Mouse (Mus musculus): Measurements from ENCODE around the gene Zfp358. TPM values are rescaled to one million over a fixed set of nuclear protein-coding genes. Genes with fewer than 3 reads are reported as not detected.

Zfp358 gene
- polyA plus RNA-seq, 1 experiment = 76.7 TPM

DNA sequence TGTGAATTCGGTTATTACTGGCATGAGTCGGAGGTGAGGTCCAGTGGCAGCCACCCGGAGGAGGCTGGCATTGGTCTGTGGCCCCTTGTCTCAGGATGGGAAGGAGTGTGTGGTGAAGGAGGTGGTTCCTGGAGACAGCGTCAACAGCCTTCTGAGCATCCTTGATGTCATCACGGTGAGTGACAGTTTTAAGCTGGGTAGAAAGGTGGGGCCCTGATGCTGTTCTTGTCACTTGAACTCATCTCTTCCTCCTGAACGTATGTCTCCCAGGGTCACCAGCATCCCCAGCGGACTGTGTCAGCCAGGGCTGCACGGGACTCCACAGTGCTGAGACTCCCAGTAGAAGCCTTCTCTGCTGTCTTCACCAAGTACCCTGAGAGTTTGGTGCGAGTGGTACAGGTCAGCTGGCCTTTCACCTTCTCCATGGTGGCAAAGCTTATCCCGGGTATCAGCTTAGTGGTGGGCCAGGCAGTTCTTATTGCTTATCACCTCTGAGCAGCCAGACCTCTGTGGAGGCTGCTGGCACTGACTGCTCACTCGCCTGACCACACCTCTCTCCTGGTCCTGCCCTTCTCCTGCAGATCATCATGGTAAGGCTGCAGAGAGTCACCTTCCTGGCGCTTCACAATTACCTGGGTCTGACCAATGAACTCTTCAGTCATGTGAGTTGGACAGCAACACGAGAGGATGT lies 29.2 kb downstream of the Zfp358 start:
- Histone ChIP-seq H3K36me3 (ENCODE audit: control insufficient read depth, insufficient read depth, low read length) (no peaks in the 10 kb centered on the region), H3K27ac (ENCODE audit: control insufficient read depth, insufficient read depth, low read length) (no peak overlapping the region), H3K4me1 (replicated peaks; ENCODE audit: control insufficient read depth, insufficient read depth, low read length) (no peaks in the 10 kb centered on the region), H3K4me3 (ENCODE audit: control insufficient read depth, insufficient read depth, low read length) (no peak overlapping the region), H3K27me3 (ENCODE audit: control insufficient read depth, insufficient read depth, low read length) (no peaks in the 10 kb centered on the region)
- no peak for DNase-seq
- TF ChIP-seq CTCF (IDR thresholded peaks at IDR 0.05; ENCODE audit: borderline replicate concordance, control insufficient read depth, extremely low read depth, insufficient read depth, low read length, poor library complexity) (no peak), POLR2A (IDR thresholded peaks at IDR 0.05; ENCODE audit: control insufficient read depth, extremely low read depth, insufficient read depth, low read length, poor library complexity) (no peak)
- WGBS = 95% methylated on average over 13 of the region's 13 CpGs

DNA sequence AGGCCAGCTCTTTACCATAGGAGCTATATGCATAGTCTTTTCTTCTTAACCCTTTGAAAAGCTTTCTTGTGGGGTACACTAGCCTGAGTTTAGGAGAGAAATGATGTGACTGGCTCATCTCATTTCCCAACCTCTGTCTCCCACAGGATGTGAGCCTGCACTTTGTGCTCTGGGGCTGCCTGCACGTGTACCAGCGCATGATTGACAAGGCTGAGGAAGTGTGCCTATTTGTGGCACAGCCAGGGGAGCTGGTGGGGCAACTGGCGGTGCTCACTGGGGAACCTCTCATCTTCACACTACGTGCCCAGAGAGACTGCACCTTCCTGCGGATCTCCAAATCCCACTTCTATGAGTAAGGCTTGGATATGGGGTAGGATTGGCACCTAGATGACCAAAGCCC lies 37.9 kb downstream of the Zfp358 start:
- Histone ChIP-seq H3K27ac (ENCODE audit: control insufficient read depth, insufficient read depth, low read length) (no peak overlapping the region), H3K4me3 (ENCODE audit: control insufficient read depth, insufficient read depth, low read length) (no peak overlapping the region), H3K36me3 (ENCODE audit: control insufficient read depth, insufficient read depth, low read length) (0 out of 2 replicates have a peak, but pooled peaks cover 3% of the 10 kb centered on the region), H3K27me3 (ENCODE audit: control insufficient read depth, insufficient read depth, low read length) (no peaks in the 10 kb centered on the region), H3K4me1 (replicated peaks; ENCODE audit: control insufficient read depth, insufficient read depth, low read length) (no peaks in the 10 kb centered on the region)
- TF ChIP-seq CTCF (IDR thresholded peaks at IDR 0.05; ENCODE audit: borderline replicate concordance, control insufficient read depth, extremely low read depth, insufficient read depth, low read length, poor library complexity) (no peak), POLR2A (IDR thresholded peaks at IDR 0.05; ENCODE audit: control insufficient read depth, extremely low read depth, insufficient read depth, low read length, poor library complexity) (no peak)
- no peak for DNase-seq
- 88% methylated on average over 5 of the region's 5 CpGs for WGBS

DNA sequence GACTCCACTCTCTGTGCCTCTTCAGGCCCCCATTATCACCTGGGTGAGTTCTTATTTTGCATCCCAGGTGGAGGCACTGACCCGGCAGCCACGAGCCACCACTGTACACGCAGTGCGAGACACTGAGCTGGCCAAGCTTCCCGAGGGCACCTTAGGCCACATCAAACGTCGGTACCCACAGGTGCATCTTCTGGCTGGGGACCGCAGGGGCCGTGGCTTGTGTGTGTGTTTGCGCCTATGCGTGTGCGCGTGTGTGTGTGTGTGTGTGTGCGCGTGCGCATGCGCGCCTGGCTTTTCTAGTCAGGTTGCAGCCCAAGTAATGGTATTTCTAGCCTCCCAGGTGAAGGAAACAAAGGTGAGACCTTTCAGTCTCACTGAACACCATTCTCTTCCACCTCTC lies 39.0 kb downstream of the Zfp358 start:
- 0 out of 2 replicates have a peak, but pooled peaks cover 3% of the 10 kb centered on the region for H3K36me3 ChIP-seq (ENCODE audit: control insufficient read depth, insufficient read depth, low read length)
- TF ChIP-seq CTCF (IDR thresholded peaks at IDR 0.05; ENCODE audit: borderline replicate concordance, control insufficient read depth, extremely low read depth, insufficient read depth, low read length, poor library complexity) (no peak), POLR2A (IDR thresholded peaks at IDR 0.05; ENCODE audit: control insufficient read depth, extremely low read depth, insufficient read depth, low read length, poor library complexity) (no peak)
- no peaks in the 10 kb centered on the region for H3K4me1 ChIP-seq (replicated peaks; ENCODE audit: control insufficient read depth, insufficient read depth, low read length)
- no peak for DNase-seq
- H3K27ac ChIP-seq (ENCODE audit: control insufficient read depth, insufficient read depth, low read length) = no peak overlapping the region
- WGBS = 94% methylated on average over 18 of the region's 18 CpGs
- no peaks in the 10 kb centered on the region for H3K27me3 ChIP-seq (ENCODE audit: control insufficient read depth, insufficient read depth, low read length)
- no peak overlapping the region for H3K4me3 ChIP-seq (ENCODE audit: control insufficient read depth, insufficient read depth, low read length)

DNA sequence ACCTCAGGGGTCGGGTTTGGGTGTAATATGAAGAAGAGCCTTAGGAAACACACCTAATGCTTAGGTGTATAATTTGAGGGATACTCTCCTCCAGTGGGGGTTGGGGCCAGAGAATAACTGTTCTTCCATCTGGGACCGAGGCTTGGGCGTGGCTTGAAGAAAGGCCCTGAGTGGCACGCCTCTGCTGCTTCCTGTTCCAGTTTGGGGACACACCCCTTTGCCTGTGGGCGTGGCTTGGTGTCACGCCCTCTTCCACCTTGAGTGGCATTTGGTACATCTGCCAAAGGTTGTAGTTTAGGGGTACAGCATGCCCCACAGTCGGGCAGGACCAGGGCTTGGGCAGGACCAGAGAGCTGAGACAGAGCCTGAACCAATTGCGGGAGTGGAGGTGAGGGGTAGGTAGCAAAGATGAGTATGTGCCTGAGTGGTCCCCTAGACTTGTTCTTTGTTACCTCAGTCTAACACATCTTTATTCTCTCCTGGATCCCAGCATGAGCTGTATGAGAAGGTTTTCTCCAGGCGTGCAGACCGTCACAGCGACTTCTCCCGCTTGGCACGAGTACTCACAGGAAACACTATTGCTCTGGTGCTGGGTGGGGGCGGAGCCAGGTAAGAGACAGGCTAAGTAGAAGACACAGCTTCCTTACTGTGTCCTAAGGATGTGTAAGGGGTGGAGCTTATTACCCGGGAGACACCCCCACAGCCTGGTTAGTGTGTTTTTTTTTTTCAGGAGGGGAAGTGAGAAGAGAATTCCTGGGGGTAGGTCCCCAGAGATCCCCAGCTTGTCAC lies 43.3 kb downstream of the Zfp358 start:
- no peak for DNase-seq
- Histone ChIP-seq H3K4me3 (ENCODE audit: control insufficient read depth, insufficient read depth, low read length) (no peak overlapping the region), H3K27ac (ENCODE audit: control insufficient read depth, insufficient read depth, low read length) (no peak overlapping the region), H3K27me3 (ENCODE audit: control insufficient read depth, insufficient read depth, low read length) (no peaks in the 10 kb centered on the region), H3K36me3 (ENCODE audit: control insufficient read depth, insufficient read depth, low read length) (0 out of 2 replicates have a peak, but pooled peaks cover 3% of the 10 kb centered on the region), H3K4me1 (replicated peaks; ENCODE audit: control insufficient read depth, insufficient read depth, low read length) (no peaks in the 10 kb centered on the region)
- TF ChIP-seq POLR2A (IDR thresholded peaks at IDR 0.05; ENCODE audit: control insufficient read depth, extremely low read depth, insufficient read depth, low read length, poor library complexity) = no peak
- TF ChIP-seq CTCF (IDR thresholded peaks at IDR 0.05; ENCODE audit: borderline replicate concordance, control insufficient read depth, extremely low read depth, insufficient read depth, low read length, poor library complexity) = no peak
- 88% methylated on average over 15 of the region's 15 CpGs for WGBS

DNA sequence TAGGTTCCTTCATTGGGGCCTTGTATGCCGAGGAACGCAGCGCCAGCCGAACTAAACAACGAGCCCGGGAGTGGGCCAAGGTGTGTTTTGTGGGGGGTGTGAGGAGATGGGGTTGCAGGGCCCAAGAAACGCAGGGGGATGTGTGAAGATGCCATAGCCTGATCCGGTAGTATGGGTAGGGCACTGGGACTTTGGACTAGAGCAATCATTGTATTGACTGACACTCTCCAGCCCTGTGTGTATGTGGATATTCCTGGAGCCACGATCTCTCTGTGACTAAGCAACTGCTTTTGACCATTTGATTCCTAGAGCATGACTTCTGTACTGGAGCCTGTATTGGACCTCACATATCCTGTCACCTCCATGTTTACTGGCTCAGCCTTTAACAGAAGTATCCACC lies 44.0 kb downstream of the Zfp358 start:
- Histone ChIP-seq H3K4me3 (ENCODE audit: control insufficient read depth, insufficient read depth, low read length) (no peak overlapping the region), H3K4me1 (replicated peaks; ENCODE audit: control insufficient read depth, insufficient read depth, low read length) (no peaks in the 10 kb centered on the region), H3K27ac (ENCODE audit: control insufficient read depth, insufficient read depth, low read length) (no peak overlapping the region), H3K36me3 (ENCODE audit: control insufficient read depth, insufficient read depth, low read length) (0 out of 2 replicates have a peak, but pooled peaks cover under 1% of the 10 kb centered on the region), H3K27me3 (ENCODE audit: control insufficient read depth, insufficient read depth, low read length) (no peaks in the 10 kb centered on the region)
- DNase-seq = no peak
- no peak for TF ChIP-seq POLR2A (IDR thresholded peaks at IDR 0.05; ENCODE audit: control insufficient read depth, extremely low read depth, insufficient read depth, low read length, poor library complexity)
- TF ChIP-seq CTCF (IDR thresholded peaks at IDR 0.05; ENCODE audit: borderline replicate concordance, control insufficient read depth, extremely low read depth, insufficient read depth, low read length, poor library complexity) = no peak
- WGBS = 97% methylated on average over 9 of the region's 9 CpGs

DNA sequence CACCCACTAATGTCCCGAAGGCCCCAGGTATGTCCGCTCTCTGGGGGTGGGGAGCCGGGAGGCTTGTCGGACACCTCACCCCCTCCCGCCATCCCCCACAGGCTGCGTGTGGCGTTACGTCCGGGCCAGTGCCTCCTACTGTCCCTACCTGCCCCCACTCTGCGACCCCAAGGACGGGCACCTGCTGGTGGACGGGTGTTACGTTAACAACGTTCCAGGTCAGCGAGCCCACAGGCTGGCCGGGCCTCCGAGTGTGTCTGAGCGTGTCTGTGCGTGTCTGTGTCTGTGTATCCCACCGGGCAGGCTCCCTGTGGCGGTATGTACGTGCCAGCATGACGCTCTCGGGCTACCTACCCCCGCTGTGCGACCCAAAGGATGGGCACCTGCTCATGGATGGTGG lies 44.7 kb downstream of the Zfp358 start:
- no peak overlapping the region for H3K4me3 ChIP-seq (ENCODE audit: control insufficient read depth, insufficient read depth, low read length)
- no peaks in the 10 kb centered on the region for H3K27me3 ChIP-seq (ENCODE audit: control insufficient read depth, insufficient read depth, low read length)
- no peak for TF ChIP-seq POLR2A (IDR thresholded peaks at IDR 0.05; ENCODE audit: control insufficient read depth, extremely low read depth, insufficient read depth, low read length, poor library complexity)
- TF ChIP-seq CTCF (IDR thresholded peaks at IDR 0.05; ENCODE audit: borderline replicate concordance, control insufficient read depth, extremely low read depth, insufficient read depth, low read length, poor library complexity) = no peak
- WGBS = 98% methylated on average over 26 of the region's 26 CpGs
- no peaks in the 10 kb centered on the region for H3K4me1 ChIP-seq (replicated peaks; ENCODE audit: control insufficient read depth, insufficient read depth, low read length)
- no peak overlapping the region for H3K27ac ChIP-seq (ENCODE audit: control insufficient read depth, insufficient read depth, low read length)
- DNase-seq = no peak
- no peaks in the 10 kb centered on the region for H3K36me3 ChIP-seq (ENCODE audit: control insufficient read depth, insufficient read depth, low read length)

Measured in thymus, adult 2 months (tissue).